Mouse (Mus musculus) neural tube, embryonic 14.5 days (tissue): ENCODE results near the gene Olfr788. TPM values are rescaled to one million over a fixed set of nuclear protein-coding genes. Genes with fewer than 3 reads are reported as not detected.

Source experiments
- ATAC-seq: fragments of 200-750 bp; cut with Nextera tagmentation; 2 replicates; pipeline ENCODE4 v1.8.0; 2017; ENCODE audit warnings: low read depth, mild to moderate bottlenecking, moderate TSS enrichment, moderate library complexity
- H3K27ac ChIP-seq: fragments of 300-500 bp; sonication (generic); 2 replicates; pipeline ENCODE4 v1.5.1; 2014; ENCODE audit warnings: low read depth, mild to moderate bottlenecking, control low read depth, low read length, moderate library complexity, mixed read lengths
- H3K27me3 ChIP-seq: fragments of 300-500 bp; sonication (generic); 2 replicates; pipeline ENCODE4 v1.6.1; 2014; ENCODE audit warnings: low read length; ENCODE audit not compliant: control insufficient read depth, insufficient read depth
- H3K36me3 ChIP-seq: fragments of 300-500 bp; sonication (generic); 2 replicates; pipeline ENCODE4 v1.6.1; 2014; ENCODE audit warnings: low read length, mixed read lengths; ENCODE audit not compliant: control insufficient read depth, insufficient read depth
- H3K4me1 ChIP-seq: fragments of 300-500 bp; sonication (generic); 2 replicates; pipeline ENCODE4 v1.6.1; 2014; ENCODE audit warnings: low read length; ENCODE audit not compliant: control insufficient read depth, insufficient read depth
- H3K4me2 ChIP-seq: fragments of 300-500 bp; sonication (generic); 2 replicates; pipeline ENCODE4 v1.6.1; 2014; ENCODE audit warnings: mild to moderate bottlenecking, low read depth, low read length, control low read depth
- H3K4me3 ChIP-seq: fragments of 300-500 bp; sonication (generic); 2 replicates; pipeline ENCODE4 v1.5.1; 2014; ENCODE audit warnings: low read depth, low read length, control low read depth, mixed read lengths
- H3K9ac ChIP-seq: fragments of 300-500 bp; sonication (generic); replicated peaks from 2 replicates; pipeline ENCODE4 v1.6.1; 2014; ENCODE audit warnings: low read depth, mild to moderate bottlenecking, control low read depth, low read length, mixed read lengths
- H3K9me3 ChIP-seq: fragments of 300-500 bp; sonication (generic); 2 replicates; pipeline ENCODE4 v1.6.1; 2016; ENCODE audit warnings: low read length; ENCODE audit not compliant: control insufficient read depth
- WGBS: fragments of 180-500 bp; shearing (Covaris S2); extraction: QIAGEN DNeasy Blood & Tissue Kit; methylation state at CpG from one replicate; pipeline ENCODE4 v1.1.7; 2014; 5-methylcytosine and 5-hydroxymethylcytosine counted together
- polyA plus RNA-seq: library from polyadenylated mRNA; unstranded; fragments of >200 nt; fragmentation: Nextera tagmentation; extraction: Ambion mirVana; gene quantifications from 2 replicates; pipeline ENCODE4 v1.2.1, GENCODE M21; 2014

Gene Olfr788
- polyA plus RNA-seq, result 0.07 TPM in 1 of 2 replicates, not detected in the other

GRCm38 (mm10) chr10:129470698-129471097 is at the start of gene Olfr788:
Olfr788 (plus strand) TSS chr10:129470998.
- H3K9ac ChIP-seq, result no peak within 1 kb of the TSS
- no peaks in the 10 kb centered on the region for H3K9me3 ChIP-seq
- no peak within 1 kb of the TSS for H3K27ac ChIP-seq
- H3K36me3 ChIP-seq, result no peaks in the 10 kb centered on the region
- H3K27me3 ChIP-seq, result no peaks in the 10 kb centered on the region
- ATAC-seq, result no peak
- H3K4me3 ChIP-seq, result no peak within 1 kb of the TSS
- H3K4me1 ChIP-seq, result no peaks in the 10 kb centered on the region
- H3K4me2 ChIP-seq, result no peak within 1 kb of the TSS

DNA sequence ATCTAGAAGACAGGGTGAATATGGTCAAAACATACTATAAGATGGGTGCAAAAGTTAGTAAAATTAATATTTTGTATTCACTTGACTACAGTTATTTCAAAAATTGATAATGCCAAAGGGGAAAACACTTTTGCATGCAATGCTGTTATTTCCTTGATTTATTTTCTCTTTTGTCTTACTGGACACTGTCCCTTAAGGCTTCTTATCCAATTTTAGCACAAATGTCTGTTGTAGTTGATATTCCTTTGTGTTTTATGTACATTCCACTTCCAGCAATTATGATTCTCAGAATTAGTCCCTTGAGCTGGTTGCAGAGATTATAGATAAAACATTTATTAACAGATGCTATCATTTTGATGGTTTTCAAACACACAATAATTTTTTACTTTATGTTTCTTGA is 43.8 kb upstream of the Olfr788 start, which contains the start of gene Olfr786:
Gene Olfr786 (plus strand): TSS at position 301 of the 400 bp plus-strand sequence.
- Histone ChIP-seq H3K4me1 (no peaks in the 10 kb centered on the region), H3K4me2 (no peak within 1 kb of the TSS), H3K27ac (no peak within 1 kb of the TSS), H3K36me3 (no peaks in the 10 kb centered on the region), H3K27me3 (no peaks in the 10 kb centered on the region), H3K4me3 (no peak within 1 kb of the TSS), H3K9me3 (no peaks in the 10 kb centered on the region), H3K9ac (no peak within 1 kb of the TSS)
- ATAC-seq, result no peak

DNA sequence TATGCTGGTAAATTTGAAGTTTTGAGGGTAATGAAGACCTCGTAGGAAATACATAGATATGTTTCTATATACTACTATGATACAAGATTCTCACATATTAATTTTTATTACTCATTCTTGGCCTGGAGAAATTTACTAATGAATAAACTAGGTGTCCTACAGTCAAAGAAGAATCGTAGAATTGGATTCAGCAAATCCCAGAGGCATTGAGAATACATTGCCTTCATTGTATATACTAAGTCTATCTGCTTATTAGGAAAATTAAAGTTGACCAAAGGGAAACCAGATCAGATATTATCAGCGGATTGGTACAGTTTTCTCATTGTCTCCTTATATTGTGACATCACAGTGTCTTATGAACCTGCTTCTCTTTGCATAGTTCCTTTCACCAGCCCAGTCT is 9.2 kb upstream of the Olfr788 start, which contains the start of gene Olfr787:
Gene Olfr787 (plus strand): TSS at position 301 of the 400 bp plus-strand sequence.
- Histone ChIP-seq H3K4me2 (no peak within 1 kb of the TSS), H3K4me1 (no peaks in the 10 kb centered on the region), H3K9ac (no peak within 1 kb of the TSS), H3K27ac (no peak within 1 kb of the TSS), H3K9me3 (no peaks in the 10 kb centered on the region), H3K36me3 (no peaks in the 10 kb centered on the region), H3K27me3 (no peaks in the 10 kb centered on the region), H3K4me3 (no peak within 1 kb of the TSS)
- 86% methylated on average over 3 of the region's 3 CpGs for WGBS
- no peak for ATAC-seq

DNA sequence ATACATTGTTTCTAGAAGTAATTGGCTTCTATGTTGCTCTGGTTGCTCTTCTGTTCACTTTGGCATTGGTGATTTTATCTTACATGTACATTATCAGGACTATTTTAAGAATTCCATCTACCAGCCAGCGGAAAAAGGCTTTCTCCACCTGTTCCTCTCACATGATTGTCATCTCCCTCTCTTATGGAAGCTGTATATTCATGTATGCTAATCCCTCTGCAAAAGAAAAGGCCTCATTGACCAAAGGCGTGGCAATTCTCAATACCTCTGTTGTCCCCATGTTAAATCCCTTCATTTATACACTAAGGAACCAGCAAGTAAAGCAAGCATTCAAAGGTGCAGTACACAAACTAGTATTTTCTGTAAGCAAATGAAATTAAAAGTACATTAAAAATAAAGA is 2.5 kb downstream of the Olfr788 start:
- Histone ChIP-seq H3K27me3 (no peaks in the 10 kb centered on the region), H3K4me1 (no peaks in the 10 kb centered on the region), H3K4me3 (no peak overlapping the region), H3K9ac (no peak overlapping the region), H3K36me3 (no peaks in the 10 kb centered on the region), H3K9me3 (no peaks in the 10 kb centered on the region), H3K27ac (no peak overlapping the region), H3K4me2 (no peak overlapping the region)
- ATAC-seq, result no peak
- WGBS, result 69% methylated on average over 2 of the region's 2 CpGs

DNA sequence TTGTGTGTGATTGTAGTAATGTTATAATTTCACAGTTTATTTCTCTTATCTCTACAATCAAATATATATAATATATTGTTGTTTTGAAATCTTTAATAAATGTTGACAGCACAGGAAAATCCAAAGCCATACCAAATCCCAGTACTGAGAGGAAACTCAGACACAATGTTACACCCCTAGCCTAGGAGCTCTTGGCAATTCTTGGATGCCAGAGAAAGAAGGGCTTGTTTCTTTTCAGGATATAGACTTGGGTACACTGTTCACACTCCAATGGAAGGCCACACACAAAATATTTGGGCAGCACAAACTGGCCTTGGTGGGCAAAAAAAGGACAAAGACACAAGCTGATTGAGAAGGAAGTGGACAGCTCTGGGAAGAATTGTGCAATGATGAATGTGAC is 2.9 kb downstream of the Olfr788 start:
- H3K36me3 ChIP-seq, result no peaks in the 10 kb centered on the region
- H3K27me3 ChIP-seq, result no peaks in the 10 kb centered on the region
- no peak overlapping the region for H3K4me2 ChIP-seq
- H3K4me3 ChIP-seq, result no peak overlapping the region
- H3K4me1 ChIP-seq, result no peaks in the 10 kb centered on the region
- ATAC-seq, result no peak
- no peak overlapping the region for H3K9ac ChIP-seq
- no peaks in the 10 kb centered on the region for H3K9me3 ChIP-seq
- no peak overlapping the region for H3K27ac ChIP-seq

GRCm38 (mm10) chr10:129484452-129484851 is 13.7 kb downstream of the Olfr788 start, which contains the start of gene Olfr789:
Olfr789 (plus strand) TSS chr10:129484752.
- Histone ChIP-seq H3K4me2 (no peak within 1 kb of the TSS), H3K27me3 (no peaks in the 10 kb centered on the region), H3K36me3 (no peaks in the 10 kb centered on the region), H3K9me3 (no peaks in the 10 kb centered on the region), H3K9ac (no peak within 1 kb of the TSS), H3K4me1 (no peaks in the 10 kb centered on the region), H3K4me3 (no peak within 1 kb of the TSS), H3K27ac (no peak within 1 kb of the TSS)
- no peak for ATAC-seq
- 70% methylated on average over 2 of the region's 2 CpGs for WGBS

DNA sequence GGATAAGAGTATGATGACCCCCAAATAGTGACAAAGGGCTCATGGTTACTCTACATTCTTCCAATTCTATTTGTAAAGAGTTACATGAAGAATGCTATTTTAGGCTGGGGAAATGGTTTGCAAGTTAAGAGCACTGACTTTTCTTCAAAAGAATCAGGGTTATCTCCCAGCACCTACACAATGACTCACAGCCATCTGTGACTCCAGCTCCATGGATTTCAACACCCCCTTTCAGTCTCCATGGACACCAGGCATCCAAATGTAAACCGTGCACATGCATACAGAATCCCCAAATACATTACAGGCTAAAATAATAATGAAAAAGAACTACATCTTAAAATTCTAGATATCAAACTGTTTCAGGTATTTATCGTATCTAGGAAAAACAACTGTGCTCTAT is 19.3 kb downstream of the Olfr788 start:
- ATAC-seq, result no peak
- no peak overlapping the region for H3K9ac ChIP-seq
- H3K9me3 ChIP-seq, result no peaks in the 10 kb centered on the region
- no peak overlapping the region for H3K4me3 ChIP-seq
- 80% methylated on average over 2 of the region's 2 CpGs for WGBS
- no peak overlapping the region for H3K4me2 ChIP-seq
- H3K36me3 ChIP-seq, result no peaks in the 10 kb centered on the region
- H3K27ac ChIP-seq, result no peak overlapping the region
- H3K4me1 ChIP-seq, result no peaks in the 10 kb centered on the region
- no peaks in the 10 kb centered on the region for H3K27me3 ChIP-seq

GRCm38 (mm10) chr10:129498192-129498591 is 27.4 kb downstream of the Olfr788 start, which contains the start of gene Olfr790:
Olfr790 (plus strand) TSS chr10:129498492.
- Histone ChIP-seq H3K27ac (no peak within 1 kb of the TSS), H3K27me3 (no peaks in the 10 kb centered on the region), H3K9me3 (no peaks in the 10 kb centered on the region), H3K36me3 (no peaks in the 10 kb centered on the region), H3K4me3 (no peak within 1 kb of the TSS), H3K9ac (no peak within 1 kb of the TSS), H3K4me1 (no peaks in the 10 kb centered on the region), H3K4me2 (no peak within 1 kb of the TSS)
- ATAC-seq, result no peak

DNA sequence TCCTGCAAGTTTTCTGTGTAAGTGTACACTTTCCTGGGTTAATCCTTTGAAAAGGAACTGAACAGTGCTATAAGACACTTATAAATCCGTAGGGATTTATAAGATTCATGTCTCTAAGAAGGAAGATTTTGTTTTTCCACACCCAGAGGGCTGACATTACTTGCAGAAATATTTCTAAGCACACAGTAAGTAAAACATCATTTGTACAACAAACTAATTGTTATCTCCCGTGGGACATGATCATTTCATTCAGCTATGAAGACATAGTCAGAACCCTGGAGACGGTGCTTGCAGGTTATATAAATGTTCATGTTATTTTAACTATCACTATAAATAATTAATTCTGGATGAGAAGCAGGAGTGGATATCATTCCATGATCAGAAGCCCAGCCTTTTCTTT is 50.7 kb downstream of the Olfr788 start, which contains the start of gene Olfr791:
Gene Olfr791 (plus strand): TSS at position 301 of the 400 bp plus-strand sequence.
- Histone ChIP-seq H3K27ac (no peak within 1 kb of the TSS), H3K36me3 (no peaks in the 10 kb centered on the region), H3K9me3 (no peaks in the 10 kb centered on the region), H3K27me3 (no peaks in the 10 kb centered on the region), H3K9ac (no peak within 1 kb of the TSS), H3K4me2 (no peak within 1 kb of the TSS), H3K4me3 (no peak within 1 kb of the TSS), H3K4me1 (no peaks in the 10 kb centered on the region)
- WGBS, result 74% methylated on average over 3 of the region's 3 CpGs
- no peak for ATAC-seq
